Mouse (Mus musculus): ENCODE results near the gene Postn. TPM values are rescaled to one million over a fixed set of nuclear protein-coding genes. Genes with fewer than 3 reads are reported as not detected.

Postn gene
- polyA plus RNA-seq, 1 experiment from 2014 or later: 60.3 TPM

- Histone ChIP-seq H3K4me3 (replicated peaks) (no peak overlapping the region), H3K27me3 (replicated peaks) (no peaks in the 10 kb centered on the region), H3K9ac (replicated peaks) (no peak overlapping the region), H3K4me2 (no peak overlapping the region), H3K27ac (replicated peaks) (no peak overlapping the region), H3K9me3 (replicated peaks) (no peaks in the 10 kb centered on the region), H3K36me3 (no peaks in the 10 kb centered on the region), H3K4me1 (no peaks in the 10 kb centered on the region)
- 60% methylated on average over 2 of the region's 2 CpGs for WGBS
- ATAC-seq (ENCODE audit: low FRiP score): no peak
Measured at GRCm38 (mm10) chr3:54399321-54399720, 38.4 kb downstream of the Postn start.

DNA sequence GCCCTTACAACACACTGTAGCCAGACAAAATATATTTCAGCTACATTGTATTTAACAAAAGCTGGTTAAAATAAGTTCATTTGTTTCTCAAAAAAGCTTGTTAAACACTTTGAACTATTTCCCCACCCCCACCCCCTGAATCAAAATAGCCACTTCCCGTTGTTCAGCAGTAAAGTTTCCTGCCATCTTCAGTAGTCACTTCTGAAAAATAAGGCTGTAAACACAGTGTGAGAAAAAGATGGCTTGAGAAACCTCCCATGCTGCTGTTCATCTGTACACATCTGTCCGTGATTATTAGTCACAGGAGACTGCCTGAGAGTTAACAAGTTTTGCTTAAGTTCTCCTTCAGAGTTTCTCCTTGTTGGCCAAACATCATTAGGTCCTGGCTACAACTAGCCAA is 39.0 kb downstream of the Postn start:
- H3K36me3 ChIP-seq: no peaks in the 10 kb centered on the region
- no peaks in the 10 kb centered on the region for H3K27me3 ChIP-seq (replicated peaks)
- no peak overlapping the region for H3K9ac ChIP-seq (replicated peaks)
- ATAC-seq (ENCODE audit: low FRiP score): no peak
- H3K4me2 ChIP-seq: no peak overlapping the region
- H3K9me3 ChIP-seq (replicated peaks): no peaks in the 10 kb centered on the region
- no peaks in the 10 kb centered on the region for H3K4me1 ChIP-seq
- WGBS: 52% methylated on average over 2 of the region's 2 CpGs
- H3K4me3 ChIP-seq (replicated peaks): no peak overlapping the region
- H3K27ac ChIP-seq (replicated peaks): no peak overlapping the region

GRCm38 (mm10) chr3:54400617-54401016 is 39.7 kb downstream of the Postn start:
- Histone ChIP-seq H3K27me3 (replicated peaks) (no peaks in the 10 kb centered on the region), H3K9ac (replicated peaks) (no peak overlapping the region), H3K27ac (replicated peaks) (no peak overlapping the region), H3K4me3 (replicated peaks) (no peak overlapping the region), H3K4me1 (no peaks in the 10 kb centered on the region), H3K36me3 (no peaks in the 10 kb centered on the region), H3K4me2 (no peak overlapping the region), H3K9me3 (replicated peaks) (no peaks in the 10 kb centered on the region)
- no peak for ATAC-seq (ENCODE audit: low FRiP score)
- 76% methylated on average over 1 of the region's 1 CpGs for WGBS

DNA sequence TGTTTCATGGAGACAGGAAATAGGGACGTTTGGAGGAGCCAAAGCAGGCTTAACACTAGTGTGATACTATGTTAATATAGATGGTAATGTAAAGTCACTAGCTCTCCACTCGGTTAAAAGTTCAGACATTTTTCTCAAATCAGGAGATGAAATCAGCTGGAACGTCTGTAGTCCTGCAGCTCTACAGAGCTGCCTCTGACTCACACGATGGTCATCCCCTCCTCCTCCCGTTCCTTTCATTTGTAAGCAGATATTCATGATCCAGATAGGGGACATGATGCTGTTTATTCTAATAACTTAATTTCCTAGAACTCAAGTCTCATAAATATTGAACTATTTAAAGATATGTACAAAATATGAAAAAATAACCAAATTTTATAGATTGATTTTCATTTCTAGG is 40.8 kb downstream of the Postn start:
- Histone ChIP-seq H3K27ac (replicated peaks) (no peak overlapping the region), H3K9me3 (replicated peaks) (no peaks in the 10 kb centered on the region), H3K4me2 (no peak overlapping the region), H3K4me3 (replicated peaks) (no peak overlapping the region), H3K27me3 (replicated peaks) (no peaks in the 10 kb centered on the region), H3K4me1 (no peaks in the 10 kb centered on the region), H3K36me3 (no peaks in the 10 kb centered on the region), H3K9ac (replicated peaks) (no peak overlapping the region)
- WGBS: 94% methylated on average over 5 of the region's 5 CpGs
- no peak for ATAC-seq (ENCODE audit: low FRiP score)

- Histone ChIP-seq H3K27me3 (replicated peaks) (no peaks in the 10 kb centered on the region), H3K9me3 (replicated peaks) (no peaks in the 10 kb centered on the region), H3K4me2 (no peak overlapping the region), H3K36me3 (no peaks in the 10 kb centered on the region), H3K27ac (replicated peaks) (no peak overlapping the region), H3K4me1 (no peaks in the 10 kb centered on the region), H3K9ac (replicated peaks) (no peak overlapping the region), H3K4me3 (replicated peaks) (no peak overlapping the region)
- whole genome bisulfite sequencing: 76% methylated on average over 3 of the region's 3 CpGs
- ATAC-seq (ENCODE audit: low FRiP score): no peak
Measured at GRCm38 (mm10) chr3:54403791-54404190, 42.9 kb downstream of the Postn start.

- Histone ChIP-seq H3K27ac (replicated peaks) (no peak overlapping the region), H3K36me3 (no peaks in the 10 kb centered on the region), H3K9ac (replicated peaks) (no peak overlapping the region), H3K4me1 (no peaks in the 10 kb centered on the region), H3K9me3 (replicated peaks) (no peaks in the 10 kb centered on the region), H3K4me2 (no peak overlapping the region), H3K4me3 (replicated peaks) (no peak overlapping the region), H3K27me3 (replicated peaks) (no peaks in the 10 kb centered on the region)
- 70% methylated on average over 2 of the region's 2 CpGs for WGBS
- ATAC-seq (ENCODE audit: low FRiP score): no peak
Measured at GRCm38 (mm10) chr3:54406567-54406966, 45.7 kb downstream of the Postn start.

- 85% methylated on average over 3 of the region's 3 CpGs for WGBS
- no peak for ATAC-seq (ENCODE audit: low FRiP score)
- no peaks in the 10 kb centered on the region for H3K4me1 ChIP-seq
- no peak overlapping the region for H3K4me2 ChIP-seq
- H3K36me3 ChIP-seq: no peaks in the 10 kb centered on the region
- no peaks in the 10 kb centered on the region for H3K27me3 ChIP-seq (replicated peaks)
- H3K9me3 ChIP-seq (replicated peaks): no peaks in the 10 kb centered on the region
- no peak overlapping the region for H3K27ac ChIP-seq (replicated peaks)
- H3K4me3 ChIP-seq (replicated peaks): no peak overlapping the region
- no peak overlapping the region for H3K9ac ChIP-seq (replicated peaks)
Measured at GRCm38 (mm10) chr3:54411052-54411451, 50.1 kb downstream of the Postn start.

GRCm38 (mm10) chr3:54412885-54413583 is 52.1 kb downstream of the Postn start:
- Histone ChIP-seq H3K4me1 (0 out of 2 replicates have a peak, but pooled peaks cover under 1% of the 10 kb centered on the region), H3K27ac (replicated peaks) (no peak overlapping the region), H3K4me3 (replicated peaks) (no peak overlapping the region), H3K9ac (replicated peaks) (no peak overlapping the region), H3K9me3 (replicated peaks) (no peaks in the 10 kb centered on the region), H3K4me2 (no peak overlapping the region), H3K36me3 (no peaks in the 10 kb centered on the region), H3K27me3 (replicated peaks) (no peaks in the 10 kb centered on the region)
- no peak for ATAC-seq (ENCODE audit: low FRiP score)
- 83% methylated on average over 7 of the region's 7 CpGs for WGBS

- no peak for ATAC-seq (ENCODE audit: low FRiP score)
Measured at GRCm38 (mm10) chr3:54413584-54413897, 52.6 kb downstream of the Postn start.

DNA sequence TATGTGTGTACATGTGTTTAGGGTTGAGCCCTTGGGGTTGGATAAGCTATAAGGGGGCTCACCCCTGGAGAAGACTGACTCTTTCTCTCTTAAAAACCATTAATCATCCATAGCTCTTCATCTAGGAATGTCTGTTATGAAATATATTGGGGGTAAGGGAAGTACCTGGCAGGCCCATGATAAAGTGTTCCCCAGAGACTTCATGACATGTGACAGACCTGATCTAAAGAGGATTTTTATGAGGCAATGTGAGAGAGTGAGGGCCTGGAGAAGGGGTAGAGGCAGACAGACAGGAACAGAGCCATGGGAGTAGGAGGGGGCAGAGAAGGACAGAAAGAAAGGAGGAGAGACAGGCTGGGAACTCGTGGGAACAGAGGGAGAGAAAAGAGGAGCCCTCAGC is 53.5 kb downstream of the Postn start:
- 0 out of 2 replicates have a peak, but pooled peaks cover 3% of the 10 kb centered on the region for H3K4me1 ChIP-seq
- no peaks in the 10 kb centered on the region for H3K36me3 ChIP-seq
- H3K4me2 ChIP-seq: no peak overlapping the region
- no peak for ATAC-seq (ENCODE audit: low FRiP score)
- no peak overlapping the region for H3K4me3 ChIP-seq (replicated peaks)
- no peak overlapping the region for H3K27ac ChIP-seq (replicated peaks)
- WGBS: 82% methylated on average over 1 of the region's 1 CpGs
- no peak overlapping the region for H3K9ac ChIP-seq (replicated peaks)
- H3K27me3 ChIP-seq (replicated peaks): no peaks in the 10 kb centered on the region
- H3K9me3 ChIP-seq (replicated peaks): no peaks in the 10 kb centered on the region

More at GRCm38 (mm10) chr3:54413584-54413897, 52.6 kb downstream of the Postn start:
- Histone ChIP-seq H3K4me3 (replicated peaks) (no peak overlapping the region), H3K36me3 (no peaks in the 10 kb centered on the region), H3K9ac (replicated peaks) (no peak overlapping the region), H3K27ac (replicated peaks) (no peak overlapping the region), H3K4me1 (0 out of 2 replicates have a peak, but pooled peaks cover 3% of the 10 kb centered on the region), H3K9me3 (replicated peaks) (no peaks in the 10 kb centered on the region), H3K27me3 (replicated peaks) (no peaks in the 10 kb centered on the region), H3K4me2 (no peak overlapping the region)
- 90% methylated on average over 1 of the region's 1 CpGs for WGBS

- Histone ChIP-seq H3K27ac (replicated peaks) (no peak overlapping the region), H3K27me3 (replicated peaks) (no peaks in the 10 kb centered on the region), H3K9me3 (replicated peaks) (no peaks in the 10 kb centered on the region), H3K36me3 (no peaks in the 10 kb centered on the region), H3K4me1 (0 out of 2 replicates have a peak, but pooled peaks cover 3% of the 10 kb centered on the region), H3K4me3 (replicated peaks) (no peak overlapping the region), H3K9ac (replicated peaks) (no peak overlapping the region), H3K4me2 (no peak overlapping the region)
- no peak for ATAC-seq (ENCODE audit: low FRiP score)
- WGBS: 57% methylated on average over 6 of the region's 6 CpGs
Measured at GRCm38 (mm10) chr3:54417833-54418386, 57.0 kb downstream of the Postn start.

DNA sequence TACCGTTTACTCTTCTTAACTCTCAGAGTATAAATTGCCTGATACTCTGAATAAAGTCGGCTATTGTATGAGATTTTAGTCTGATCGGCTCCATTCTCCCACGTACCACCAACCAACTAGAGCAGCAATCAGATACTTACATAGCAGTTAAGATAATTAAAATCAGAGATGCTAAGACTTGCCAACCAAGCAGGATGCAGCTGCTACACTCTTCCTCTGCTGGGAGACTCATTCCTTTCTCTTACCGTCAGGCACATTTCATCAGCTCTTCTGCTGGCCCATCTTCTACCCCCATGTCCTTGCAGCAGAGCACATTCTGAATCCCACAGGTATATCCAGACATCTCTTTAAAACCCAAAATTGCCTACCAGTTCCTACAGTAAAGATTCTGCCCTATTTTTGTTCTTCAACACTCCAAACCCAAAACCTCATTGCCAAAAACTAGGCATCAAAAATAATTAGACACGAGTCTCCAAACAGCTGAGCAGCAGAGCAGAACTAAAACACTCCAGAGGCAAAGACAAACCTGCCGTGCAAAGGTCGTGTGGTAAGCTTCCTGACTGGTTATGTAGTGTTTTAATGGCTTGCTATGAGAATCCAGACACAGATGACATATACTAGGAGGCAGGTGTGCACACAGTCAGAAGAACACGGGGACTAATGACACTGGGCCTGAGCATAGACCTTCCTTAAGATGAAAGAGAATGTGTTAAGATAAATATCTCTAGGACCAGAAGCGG is 59.5 kb downstream of the Postn start:
- Histone ChIP-seq H3K36me3 (no peaks in the 10 kb centered on the region), H3K9me3 (replicated peaks) (no peaks in the 10 kb centered on the region), H3K27me3 (replicated peaks) (no peaks in the 10 kb centered on the region), H3K27ac (replicated peaks) (no peak overlapping the region), H3K4me1 (0 out of 2 replicates have a peak, but pooled peaks cover 3% of the 10 kb centered on the region), H3K9ac (replicated peaks) (no peak overlapping the region), H3K4me3 (replicated peaks) (no peak overlapping the region), H3K4me2 (no peak overlapping the region)
- WGBS: 74% methylated on average over 10 of the region's 10 CpGs
- no peak for ATAC-seq (ENCODE audit: low FRiP score)

Data from neural tube, embryonic 15.5 days (tissue).